Comparison of ENCODE assay signal across 10 mouse cellular contexts in genomic region chr8:84771000-84771687, GRCm38 (mm10). TPM values are rescaled to one million over a fixed set of nuclear protein-coding genes. Genes with fewer than 3 reads are reported as not detected.
DNase-seq lines count a peak whose midpoint lies in the region; ATAC-seq and TF ChIP-seq lines count a peak whose summit lies in the region.
"Had no signal": no experiment of that assay in that cellular context is flagged by ENCODE, and none has a peak within 500 bp of the region (broad histone marks: within the 10 kb centered on the region; RNA-seq: fewer than 3 reads in every experiment).

No protein-coding gene starts in this region.

- no peak for TF ChIP-seq CTCF in olfactory bulb, adult 2 months (IDR thresholded peaks at IDR 0.05; ENCODE audit: insufficient read depth, low read depth, low read length)

- no peak for ATAC-seq in lung, embryonic 15.5 days (ENCODE audit: borderline replicate concordance, extremely low read depth, low FRiP score, low TSS enrichment)
- no peak for ATAC-seq in forebrain, embryonic 15.5 days (replicated peaks)
- ATAC-seq in heart, embryonic 12.5 days (ENCODE audit: insufficient number of reproducible peaks, low FRiP score): no peak

- H3K27ac ChIP-seq in lung, embryonic 15.5 days: peak overlapping the region; percentile 89
- peak overlapping the region; percentile 97 for H3K27ac ChIP-seq in forebrain, embryonic 15.5 days (replicated peaks)
- 0 out of 2 replicates have a peak overlapping the region, but pooled peaks have one; percentile 35 for H3K27ac ChIP-seq in olfactory bulb, adult 2 months (ENCODE audit: insufficient read depth, low read depth, low read length)
- no peak overlapping the region for H3K27ac ChIP-seq in heart, embryonic 12.5 days (ENCODE audit: poor library complexity, severe bottlenecking)

- peaks cover 25% of the 10 kb centered on the region for H3K36me3 ChIP-seq in lung, embryonic 15.5 days
- H3K36me3 ChIP-seq in forebrain, embryonic 15.5 days: no peaks in the 10 kb centered on the region
- no peaks in the 10 kb centered on the region for H3K36me3 ChIP-seq in heart, embryonic 12.5 days

- WGBS in lung, embryonic 15.5 days: 46% methylated on average over 5 of the region's 5 CpGs
- WGBS in forebrain, embryonic 15.5 days: 32% methylated on average over 5 of the region's 5 CpGs
- WGBS in olfactory bulb, adult 2 months: 58% methylated on average over 5 of the region's 5 CpGs
- WGBS in heart, embryonic 12.5 days: 41% methylated on average over 5 of the region's 5 CpGs

- H3K9me3 ChIP-seq in lung, embryonic 15.5 days: no peaks in the 10 kb centered on the region
- H3K9me3 ChIP-seq in forebrain, embryonic 15.5 days: no peaks in the 10 kb centered on the region
- H3K9me3 ChIP-seq in heart, embryonic 12.5 days (replicated peaks): no peaks in the 10 kb centered on the region

- H3K27me3 ChIP-seq in lung, embryonic 15.5 days: peaks cover 8% of the 10 kb centered on the region
- H3K27me3 ChIP-seq in forebrain, embryonic 15.5 days: no peaks in the 10 kb centered on the region; the same call in 1 of the 2 replicates
- H3K27me3 ChIP-seq in heart, embryonic 12.5 days (replicated peaks): peaks cover 95% of the 10 kb centered on the region

- peak overlapping the region; percentile 12 for H3K4me3 ChIP-seq in lung, embryonic 15.5 days
- peak overlapping the region; percentile 43 for H3K4me3 ChIP-seq in forebrain, embryonic 15.5 days
- H3K4me3 ChIP-seq in olfactory bulb, adult 2 months (ENCODE audit: insufficient read depth, low read depth, low read length): peak overlapping the region; percentile 43
- no peak overlapping the region for H3K4me3 ChIP-seq in heart, embryonic 12.5 days

- H3K4me1 ChIP-seq in lung, embryonic 15.5 days: peaks cover 77% of the 10 kb centered on the region
- peaks cover 72% of the 10 kb centered on the region for H3K4me1 ChIP-seq in forebrain, embryonic 15.5 days
- peaks cover 41% of the 10 kb centered on the region for H3K4me1 ChIP-seq in olfactory bulb, adult 2 months (ENCODE audit: control insufficient read depth, insufficient read depth, low read length)
- peaks cover 58% of the 10 kb centered on the region for H3K4me1 ChIP-seq in heart, embryonic 12.5 days (replicated peaks)

- H3K4me2 ChIP-seq in lung, embryonic 15.5 days: peak overlapping the region; percentile 56
- H3K4me2 ChIP-seq in forebrain, embryonic 15.5 days (replicated peaks): peak overlapping the region; percentile 70
- no peak overlapping the region for H3K4me2 ChIP-seq in heart, embryonic 12.5 days
- H3K4me2 ChIP-seq: liver, embryonic 11.5 days had no signal

- peak; percentile 55 to 62 for DNase-seq in cerebellum, postnatal 25 days
- no peak for DNase-seq in cerebellum, adult 9-11 months
- DNase-seq in lung, postnatal 25 days (ENCODE audit: low spot score): no peak
- DNase-seq in layer of hippocampus, adult 9-10 months (ENCODE audit: low spot score): no peak
- DNase-seq: gastrocnemius, postnatal 10 days had no signal

- H3K9ac ChIP-seq in lung, embryonic 15.5 days: peak overlapping the region; percentile 10; the same call in 1 of the 2 replicates
- H3K9ac ChIP-seq in forebrain, embryonic 15.5 days (replicated peaks): peak overlapping the region; percentile 81
- no peak overlapping the region for H3K9ac ChIP-seq in heart, embryonic 12.5 days

- no peak for TF ChIP-seq POLR2A in olfactory bulb, adult 2 months (IDR thresholded peaks at IDR 0.05; ENCODE audit: insufficient read depth, low read depth, low read length)

RNA-seq across cellular contexts. Expression of gene Nfix, which starts 29.0 kb away (rescaled TPM):
- polyA plus RNA-seq in lung, embryonic 15.5 days (2015; fragmentation: Nextera tagmentation; extraction: Ambion mirVana): 39.2 and 42.7 TPM in 2 replicates
- polyA plus RNA-seq in forebrain, embryonic 15.5 days (2015; fragmentation: Nextera tagmentation; extraction: Ambion mirVana): 413 and 445 TPM in 2 replicates
- not detected in 2 replicates for polyA plus RNA-seq in olfactory bulb, adult 2 months (2012; ENCODE audit: insufficient read depth, insufficient read length, low replicate concordance, missing spikeins)
- 9.2 and 10.9 TPM in 2 replicates for polyA plus RNA-seq in heart, embryonic 12.5 days (2016; fragmentation: Nextera tagmentation; extraction: Ambion mirVana)

RNA-seq across cellular contexts. Expression of gene G430095P16Rik, which starts 48.3 kb away (rescaled TPM):
- 3.4 and 4.4 TPM in 2 replicates for polyA plus RNA-seq in lung, embryonic 15.5 days (2015; fragmentation: Nextera tagmentation; extraction: Ambion mirVana)
- polyA plus RNA-seq in forebrain, embryonic 15.5 days (2015; fragmentation: Nextera tagmentation; extraction: Ambion mirVana): 2.7 TPM in 2 replicates
- not detected in 2 replicates for polyA plus RNA-seq in olfactory bulb, adult 2 months (2012; ENCODE audit: insufficient read depth, insufficient read length, low replicate concordance, missing spikeins)
- 5.4 and 6.9 TPM in 2 replicates for polyA plus RNA-seq in heart, embryonic 12.5 days (2016; fragmentation: Nextera tagmentation; extraction: Ambion mirVana)

RNA-seq across cellular contexts. Expression of gene Dand5, which starts 51.5 kb away (rescaled TPM):
- polyA plus RNA-seq in lung, embryonic 15.5 days (2015; fragmentation: Nextera tagmentation; extraction: Ambion mirVana): 6.0 and 6.3 TPM in 2 replicates
- 8.1 and 8.9 TPM in 2 replicates for polyA plus RNA-seq in forebrain, embryonic 15.5 days (2015; fragmentation: Nextera tagmentation; extraction: Ambion mirVana)
- not detected in 2 replicates for polyA plus RNA-seq in olfactory bulb, adult 2 months (2012; ENCODE audit: insufficient read depth, insufficient read length, low replicate concordance, missing spikeins)
- polyA plus RNA-seq in heart, embryonic 12.5 days (2016; fragmentation: Nextera tagmentation; extraction: Ambion mirVana): 4.6 and 6.2 TPM in 2 replicates

Comparison
In these comparisons a context has a peak if more than half of its experiments do, and no peak if none do; other contexts are left out.
1. DNase-seq: peak in cerebellum, postnatal 25 days (2 of 2); none in cerebellum, adult 9-11 months (single experiment), lung, postnatal 25 days (single experiment) and layer of hippocampus, adult 9-10 months (single experiment).